Mouse (Mus musculus) bone marrow macrophage, adult 2 months (primary cell): ENCODE results near the gene Jak2.

Experiments used
- CTCF ChIP-seq: IDR thresholded peaks from 2 replicates; pipeline ENCODE4 v1.5.1; 2012; ENCODE audit warnings: low read depth, mild to moderate bottlenecking, low read length, moderate library complexity
- POLR2A ChIP-seq: IDR thresholded peaks from 2 replicates; pipeline ENCODE4 v1.6.1; 2012; ENCODE audit warnings: mild to moderate bottlenecking, low read depth, low read length, borderline replicate concordance

DNA sequence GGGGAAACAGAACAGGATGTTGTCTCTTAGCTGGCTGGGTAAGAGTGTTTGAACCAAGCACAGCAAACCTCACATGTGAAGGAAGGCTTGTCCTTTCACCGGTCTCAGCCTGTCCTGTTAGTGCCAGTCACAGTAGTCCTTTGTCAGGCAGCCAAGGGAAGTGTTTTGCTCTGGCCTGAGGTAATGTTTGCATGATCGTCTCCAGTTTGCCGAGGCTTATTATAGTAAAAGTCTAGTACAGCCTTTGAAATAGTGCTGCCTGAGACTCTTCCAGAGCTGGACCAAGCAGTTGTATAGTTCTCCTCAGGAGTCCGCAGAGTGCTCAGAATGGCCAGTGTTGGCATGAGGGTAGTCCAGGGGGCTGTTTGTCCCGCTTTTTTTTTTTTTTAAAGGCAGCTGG, 13.9 kb downstream of the Jak2 start:
- TF ChIP-seq POLR2A, result no peak
- TF ChIP-seq CTCF, result no peak
